In genomic region chr1:21896067-21896719, GRCm38 (mm10) we compare ENCODE assay signal across 24 mouse cellular contexts.
DNase-seq lines count a peak whose midpoint lies in the region; ATAC-seq lines count a peak whose summit lies in the region.
"Had no signal": no experiment of that assay in that cellular context is flagged by ENCODE, and none has a peak within 500 bp of the region (broad histone marks: within the 10 kb centered on the region; RNA-seq: fewer than 3 reads in every experiment).

No protein-coding gene starts in this region.

- no peaks in the 10 kb centered on the region for H3K36me3 ChIP-seq in heart, embryonic 13.5 days
- no peaks in the 10 kb centered on the region for H3K36me3 ChIP-seq in limb, embryonic 10.5 days
- H3K36me3 ChIP-seq: embryonic facial prominence, embryonic 10.5 days; G1E; heart, embryonic 10.5 days; hindbrain, embryonic 12.5 days; intestine, embryonic 15.5 days had no signal

- no peaks in the 10 kb centered on the region for H3K27me3 ChIP-seq in heart, embryonic 13.5 days (replicated peaks)
- no peaks in the 10 kb centered on the region for H3K27me3 ChIP-seq in limb, embryonic 10.5 days (ENCODE audit: low read depth, poor library complexity, severe bottlenecking)
- H3K27me3 ChIP-seq: forebrain, embryonic 13.5 days; hindbrain, embryonic 12.5 days; intestine, embryonic 15.5 days had no signal

- no peak for DNase-seq in heart, adult 11 months
- peak; percentile 9 for DNase-seq in thymus, postnatal 4 days
- no peak for DNase-seq in thymus, postnatal 10 days (ENCODE audit: low spot score in 2 of 2)
- peak; percentile 28 for DNase-seq in induced T-regulatory cell, adult 2 months (ENCODE audit: low read depth)
- no peak for DNase-seq in limb, embryonic 10.5 days (ENCODE audit: low spot score)
- no peak for DNase-seq in cerebellum, postnatal 10 days
- no peak for DNase-seq in retina, postnatal 1 day
- DNase-seq: adrenal gland, postnatal 10 days; cerebellum, adult 11 months; cerebellum, adult 8-10 months; cerebellum, postnatal 36 days; forebrain, postnatal 0 days; gastrocnemius, adult 2 months; gastrocnemius, postnatal 25 days; heart, postnatal 10 days; heart, postnatal 4 days had no signal

- WGBS in heart, embryonic 13.5 days: 19% methylated on average over 5 of the region's 5 CpGs
- WGBS in limb, embryonic 10.5 days: 81% methylated on average over 5 of the region's 5 CpGs

- no peak for ATAC-seq in heart, embryonic 13.5 days (ENCODE audit: extremely low read depth, insufficient number of reproducible peaks, low FRiP score, low TSS enrichment)
- ATAC-seq: forebrain, embryonic 13.5 days; forebrain, postnatal 0 days; hindbrain, embryonic 16.5 days; intestine, embryonic 15.5 days had no signal

- no peaks in the 10 kb centered on the region for H3K9me3 ChIP-seq in heart, embryonic 13.5 days
- no peaks in the 10 kb centered on the region for H3K9me3 ChIP-seq in limb, embryonic 10.5 days (replicated peaks)
- H3K9me3 ChIP-seq: embryonic facial prominence, embryonic 10.5 days; forebrain, embryonic 13.5 days; G1E; heart, embryonic 10.5 days; hindbrain, embryonic 12.5 days; intestine, embryonic 15.5 days had no signal

- H3K4me2 ChIP-seq in heart, embryonic 13.5 days: 0 out of 2 replicates have a peak overlapping the region, but pooled peaks have one; percentile 16
- H3K4me2 ChIP-seq: forebrain, embryonic 13.5 days; hindbrain, embryonic 12.5 days; intestine, embryonic 15.5 days had no signal

- H3K27ac ChIP-seq in heart, embryonic 13.5 days (replicated peaks): no peak overlapping the region; the same call in 1 of the 2 replicates
- no peak overlapping the region for H3K27ac ChIP-seq in limb, embryonic 10.5 days
- H3K27ac ChIP-seq: embryonic facial prominence, embryonic 10.5 days; forebrain, embryonic 13.5 days; gastrocnemius, adult 2 months; heart, embryonic 10.5 days; hindbrain, embryonic 12.5 days; intestine, embryonic 15.5 days had no signal

- peaks cover 11% of the 10 kb centered on the region for H3K4me1 ChIP-seq in heart, embryonic 13.5 days
- no peaks in the 10 kb centered on the region for H3K4me1 ChIP-seq in limb, embryonic 10.5 days
- H3K4me1 ChIP-seq: embryonic facial prominence, embryonic 10.5 days; forebrain, embryonic 13.5 days; hindbrain, embryonic 12.5 days; intestine, embryonic 15.5 days had no signal

- H3K4me3 ChIP-seq in heart, embryonic 13.5 days: no peak overlapping the region
- no peak overlapping the region for H3K4me3 ChIP-seq in limb, embryonic 10.5 days
- H3K4me3 ChIP-seq: embryonic facial prominence, embryonic 10.5 days; forebrain, embryonic 13.5 days; gastrocnemius, adult 2 months; heart, embryonic 10.5 days; hindbrain, embryonic 12.5 days; intestine, embryonic 15.5 days had no signal

- no peak overlapping the region for H3K9ac ChIP-seq in heart, embryonic 13.5 days
- H3K9ac ChIP-seq: forebrain, embryonic 13.5 days; forebrain, postnatal 0 days; hindbrain, embryonic 12.5 days; intestine, embryonic 15.5 days had no signal

Comparison
In these comparisons a context has a peak if more than half of its experiments do, and no peak if none do; other contexts are left out.
1. DNase-seq: peak in thymus, postnatal 4 days (single experiment) and induced T-regulatory cell, adult 2 months (single experiment); none in heart, adult 11 months (single experiment), thymus, postnatal 10 days (0 of 2), limb, embryonic 10.5 days (single experiment), cerebellum, postnatal 10 days (0 of 2) and retina, postnatal 1 day (single experiment).